Mouse (Mus musculus): ENCODE data around the gene Tmem150a. TPM values are rescaled to one million over a fixed set of nuclear protein-coding genes. Genes with fewer than 3 reads are reported as not detected.

The Tmem150a gene
- polyA plus RNA-seq, 1 experiment from 2014 or later: 16.3 TPM

GRCm38 (mm10) chr6:72323786-72324508 lies 31.3 kb upstream of the Tmem150a start:
- Histone ChIP-seq H3K9ac (ENCODE audit: low read depth, low read length) (no peak overlapping the region), H3K4me1 (ENCODE audit: control insufficient read depth, insufficient read depth, low read length) (no peaks in the 10 kb centered on the region), H3K27ac (replicated peaks; ENCODE audit: low read depth, low read length) (no peak overlapping the region), H3K36me3 (ENCODE audit: control insufficient read depth, insufficient read depth, low read length) (peaks cover 94% of the 10 kb centered on the region), H3K4me3 (ENCODE audit: low read depth, low read length) (no peak overlapping the region), H3K27me3 (replicated peaks; ENCODE audit: control insufficient read depth, insufficient read depth, low read length) (no peaks in the 10 kb centered on the region), H3K9me3 (ENCODE audit: control insufficient read depth, low read length) (no peaks in the 10 kb centered on the region), H3K4me2 (ENCODE audit: low read depth, low read length) (no peak overlapping the region)
- 91% methylated on average over 6 of the region's 6 CpGs for WGBS
- ATAC-seq (ENCODE audit: low read depth) (no peak), DNase-seq (ENCODE audit: low spot score) (no peak)

- Histone ChIP-seq H3K4me3 (ENCODE audit: low read depth, low read length) (no peak overlapping the region), H3K9ac (ENCODE audit: low read depth, low read length) (no peak overlapping the region), H3K27me3 (replicated peaks; ENCODE audit: control insufficient read depth, insufficient read depth, low read length) (no peaks in the 10 kb centered on the region), H3K4me2 (ENCODE audit: low read depth, low read length) (no peak overlapping the region), H3K4me1 (ENCODE audit: control insufficient read depth, insufficient read depth, low read length) (no peaks in the 10 kb centered on the region), H3K36me3 (ENCODE audit: control insufficient read depth, insufficient read depth, low read length) (peaks cover 94% of the 10 kb centered on the region), H3K27ac (replicated peaks; ENCODE audit: low read depth, low read length) (no peak overlapping the region), H3K9me3 (ENCODE audit: control insufficient read depth, low read length) (no peaks in the 10 kb centered on the region)
- DNase-seq (ENCODE audit: low spot score) (peak; percentile 28), ATAC-seq (ENCODE audit: low read depth) (no peak)
- 65% methylated on average over 6 of the region's 6 CpGs for WGBS
These were observed 29.0 kb upstream of the Tmem150a start for GRCm38 (mm10) chr6:72326274-72326673.

DNA sequence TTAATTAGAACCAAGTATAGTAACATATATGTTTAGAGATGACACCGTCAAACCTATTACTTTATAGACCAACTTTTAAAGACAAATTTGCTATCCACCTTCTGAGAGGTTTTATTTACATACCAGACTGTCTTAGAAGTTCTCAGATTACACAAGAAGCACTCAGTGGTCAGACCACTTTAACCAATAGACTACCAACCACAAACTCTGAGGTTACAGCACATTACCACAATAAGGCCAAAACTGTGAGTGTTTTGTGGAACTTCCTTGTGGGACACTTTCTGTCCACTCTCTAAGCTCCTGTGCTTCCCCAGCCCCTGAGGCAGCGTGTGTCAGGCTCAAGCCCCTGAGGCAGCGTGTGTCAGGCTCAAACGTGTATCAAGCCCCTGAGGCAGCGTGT lies 26.2 kb upstream of the Tmem150a start:
- no peak for DNase-seq (ENCODE audit: low spot score)
- WGBS: 94% methylated on average over 5 of the region's 5 CpGs

GRCm38 (mm10) chr6:72330133-72330532 lies 25.1 kb upstream of the Tmem150a start:
- Histone ChIP-seq H3K9me3 (ENCODE audit: control insufficient read depth, low read length) (no peaks in the 10 kb centered on the region), H3K27ac (replicated peaks; ENCODE audit: low read depth, low read length) (no peak overlapping the region), H3K4me2 (ENCODE audit: low read depth, low read length) (no peak overlapping the region), H3K4me1 (ENCODE audit: control insufficient read depth, insufficient read depth, low read length) (no peaks in the 10 kb centered on the region), H3K36me3 (ENCODE audit: control insufficient read depth, insufficient read depth, low read length) (peaks cover 90% of the 10 kb centered on the region), H3K27me3 (replicated peaks; ENCODE audit: control insufficient read depth, insufficient read depth, low read length) (no peaks in the 10 kb centered on the region), H3K4me3 (ENCODE audit: low read depth, low read length) (no peak overlapping the region), H3K9ac (ENCODE audit: low read depth, low read length) (no peak overlapping the region)
- whole genome bisulfite sequencing: 87% methylated on average over 4 of the region's 4 CpGs
- ATAC-seq (ENCODE audit: low read depth) (no peak), DNase-seq (ENCODE audit: low spot score) (no peak)

More for the DNA sequence above, 26.2 kb upstream of the Tmem150a start:
- H3K9ac ChIP-seq (ENCODE audit: low read depth, low read length): no peak overlapping the region
- H3K4me3 ChIP-seq (ENCODE audit: low read depth, low read length): no peak overlapping the region
- no peaks in the 10 kb centered on the region for H3K27me3 ChIP-seq (replicated peaks; ENCODE audit: control insufficient read depth, insufficient read depth, low read length)
- ATAC-seq (ENCODE audit: low read depth): no peak
- no peaks in the 10 kb centered on the region for H3K9me3 ChIP-seq (ENCODE audit: control insufficient read depth, low read length)
- H3K27ac ChIP-seq (replicated peaks; ENCODE audit: low read depth, low read length): no peak overlapping the region
- peaks cover 91% of the 10 kb centered on the region for H3K36me3 ChIP-seq (ENCODE audit: control insufficient read depth, insufficient read depth, low read length)
- no peaks in the 10 kb centered on the region for H3K4me1 ChIP-seq (ENCODE audit: control insufficient read depth, insufficient read depth, low read length)
- H3K4me2 ChIP-seq (ENCODE audit: low read depth, low read length): no peak overlapping the region

- ATAC-seq (ENCODE audit: low read depth): no peak
- H3K36me3 ChIP-seq (ENCODE audit: control insufficient read depth, insufficient read depth, low read length): peaks cover 91% of the 10 kb centered on the region
- H3K4me1 ChIP-seq (ENCODE audit: control insufficient read depth, insufficient read depth, low read length): no peaks in the 10 kb centered on the region
- no peak overlapping the region for H3K4me2 ChIP-seq (ENCODE audit: low read depth, low read length)
- no peak overlapping the region for H3K9ac ChIP-seq (ENCODE audit: low read depth, low read length)
- H3K4me3 ChIP-seq (ENCODE audit: low read depth, low read length): no peak overlapping the region
- no peak overlapping the region for H3K27ac ChIP-seq (replicated peaks; ENCODE audit: low read depth, low read length)
- H3K9me3 ChIP-seq (ENCODE audit: control insufficient read depth, low read length): no peaks in the 10 kb centered on the region
- WGBS: 71% methylated on average over 5 of the region's 5 CpGs
- no peaks in the 10 kb centered on the region for H3K27me3 ChIP-seq (replicated peaks; ENCODE audit: control insufficient read depth, insufficient read depth, low read length)
- no peak for DNase-seq (ENCODE audit: low spot score)
These were observed 22.1 kb upstream of the Tmem150a start for GRCm38 (mm10) chr6:72333111-72333510.

- H3K4me3 ChIP-seq (ENCODE audit: low read depth, low read length): no peak overlapping the region
- H3K27me3 ChIP-seq (replicated peaks; ENCODE audit: control insufficient read depth, insufficient read depth, low read length): no peaks in the 10 kb centered on the region
- DNase-seq (ENCODE audit: low spot score) (no peak), ATAC-seq (ENCODE audit: low read depth) (no peak)
- no peak overlapping the region for H3K9ac ChIP-seq (ENCODE audit: low read depth, low read length)
- H3K36me3 ChIP-seq (ENCODE audit: control insufficient read depth, insufficient read depth, low read length): peaks cover 49% of the 10 kb centered on the region
- peaks cover 8% of the 10 kb centered on the region; the same call in 1 of the 2 replicates for H3K4me1 ChIP-seq (ENCODE audit: control insufficient read depth, insufficient read depth, low read length)
- H3K4me2 ChIP-seq (ENCODE audit: low read depth, low read length): no peak overlapping the region
- 48% methylated on average over 2 of the region's 2 CpGs for WGBS
- no peak overlapping the region for H3K27ac ChIP-seq (replicated peaks; ENCODE audit: low read depth, low read length)
- no peaks in the 10 kb centered on the region for H3K9me3 ChIP-seq (ENCODE audit: control insufficient read depth, low read length)
These were observed 14.8 kb upstream of the Tmem150a start for GRCm38 (mm10) chr6:72340481-72340880.

- peak overlapping the region; percentile 89 for H3K9ac ChIP-seq (ENCODE audit: low read depth, low read length)
- ATAC-seq (ENCODE audit: low read depth): peak; percentile 46
- peak overlapping the region; percentile 61 for H3K27ac ChIP-seq (replicated peaks; ENCODE audit: low read depth, low read length)
- WGBS: 0% methylated on average over 20 of the region's 42 CpGs
- H3K4me3 ChIP-seq (ENCODE audit: low read depth, low read length): peak overlapping the region; percentile 86
- no peak for DNase-seq (ENCODE audit: low spot score)
- H3K9me3 ChIP-seq (ENCODE audit: control insufficient read depth, low read length): no peaks in the 10 kb centered on the region
- peaks cover 23% of the 10 kb centered on the region for H3K4me1 ChIP-seq (ENCODE audit: control insufficient read depth, insufficient read depth, low read length)
- H3K4me2 ChIP-seq (ENCODE audit: low read depth, low read length): peak overlapping the region; percentile 95
- H3K36me3 ChIP-seq (ENCODE audit: control insufficient read depth, insufficient read depth, low read length): peaks cover 22% of the 10 kb centered on the region; the same call in 1 of the 2 replicates
- 0 out of 2 replicates have a peak, but pooled peaks cover 2% of the 10 kb centered on the region for H3K27me3 ChIP-seq (replicated peaks; ENCODE audit: control insufficient read depth, insufficient read depth, low read length)
These were observed 10.7 kb upstream of the Tmem150a start for GRCm38 (mm10) chr6:72344396-72345073.

DNA sequence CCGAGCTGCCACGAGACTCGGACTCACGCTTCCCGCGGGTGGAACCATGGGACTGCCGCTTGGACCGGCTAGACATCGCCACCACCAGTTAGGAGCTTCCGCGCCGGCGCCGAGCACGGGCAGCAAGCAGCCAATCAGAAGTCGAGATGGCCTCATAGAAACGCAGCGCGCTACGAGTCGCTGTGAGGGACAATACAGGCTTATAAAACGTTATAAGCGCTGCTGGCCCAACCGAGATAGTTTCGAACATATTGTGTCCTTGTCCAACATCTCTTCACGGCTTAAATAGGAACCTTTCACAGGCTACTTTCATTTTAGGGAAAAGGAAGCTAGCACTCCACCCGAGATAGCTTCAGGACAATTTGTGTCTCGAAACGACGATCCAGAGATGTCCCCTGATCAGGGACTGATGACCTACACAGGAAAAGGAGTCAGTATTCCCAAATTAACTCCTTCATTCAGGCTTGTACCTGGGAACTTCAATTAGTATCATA lies 10.1 kb upstream of the Tmem150a start, which contains the start of gene Usp39:
Gene Usp39, minus strand, starts transcription at position 111 of the 494 bp plus-strand sequence.
- Histone ChIP-seq H3K4me2 (ENCODE audit: low read depth, low read length) (peak within 1 kb of the TSS; percentile 95), H3K4me3 (ENCODE audit: low read depth, low read length) (peak within 1 kb of the TSS; percentile 86), H3K9me3 (ENCODE audit: control insufficient read depth, low read length) (no peaks in the 10 kb centered on the region), H3K4me1 (ENCODE audit: control insufficient read depth, insufficient read depth, low read length) (peaks cover 23% of the 10 kb centered on the region), H3K9ac (ENCODE audit: low read depth, low read length) (peak within 1 kb of the TSS; percentile 89), H3K27me3 (replicated peaks; ENCODE audit: control insufficient read depth, insufficient read depth, low read length) (0 out of 2 replicates have a peak, but pooled peaks cover 2% of the 10 kb centered on the region), H3K27ac (replicated peaks; ENCODE audit: low read depth, low read length) (peak within 1 kb of the TSS; percentile 61), H3K36me3 (ENCODE audit: control insufficient read depth, insufficient read depth, low read length) (peaks cover 22% of the 10 kb centered on the region; the same call in 1 of the 2 replicates)
- under 1% methylated on average over 30 of the region's 30 CpGs for WGBS
- DNase-seq (ENCODE audit: low spot score) (peak; percentile 98), ATAC-seq (ENCODE audit: low read depth) (peak; percentile 81)
